Mouse (Mus musculus): ENCODE measurements around the gene AU022252.

DNA sequence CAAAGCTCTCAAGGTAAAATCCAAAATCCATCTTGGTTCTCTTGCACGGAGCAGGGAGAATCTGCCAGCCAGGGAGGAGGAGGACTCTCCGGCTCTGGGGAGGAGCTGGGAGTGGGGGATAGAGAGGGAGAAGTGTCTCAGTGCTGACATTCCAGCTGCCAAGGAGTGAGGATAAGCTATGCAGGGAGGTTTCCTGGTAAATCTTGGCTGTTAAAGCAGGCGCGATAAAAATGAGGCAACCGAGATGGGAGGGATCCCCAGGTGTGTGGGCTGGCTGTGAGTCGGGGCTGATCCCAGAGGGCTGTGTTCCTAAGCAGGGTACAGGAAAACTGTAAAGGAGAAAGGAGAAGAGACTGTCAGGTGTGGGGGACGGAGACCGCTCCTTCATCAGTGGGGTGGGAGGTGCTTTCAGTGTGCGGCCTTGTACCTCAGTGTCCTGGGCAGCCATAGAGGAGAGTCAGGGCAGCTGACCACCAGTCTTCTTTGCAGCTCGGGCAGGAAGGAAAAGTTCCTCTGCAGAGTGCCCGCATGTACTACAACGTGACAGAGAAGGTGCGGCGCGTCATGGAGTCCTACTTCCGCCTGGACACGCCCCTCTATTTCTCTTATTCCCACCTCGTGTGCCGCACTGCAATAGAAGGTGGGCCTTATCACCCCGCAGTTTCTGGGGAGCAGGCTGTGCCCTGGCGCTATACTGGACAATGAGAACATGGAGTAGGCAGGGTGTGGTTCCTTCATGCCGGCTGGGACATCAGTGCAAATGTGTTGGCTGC, 12.1 kb upstream of the AU022252 start:
- TF ChIP-seq CTCF (IDR thresholded peaks at IDR 0.05; ENCODE audit: low read depth) (no peak), EP300 (IDR thresholded peaks at IDR 0.05; ENCODE audit: low read depth) (no peak)

Measured in heart, postnatal 0 days (tissue).